Mouse (Mus musculus) ES-Bruce4 (cell line): ENCODE data around the gene Mrpl1. TPM values are rescaled to one million over a fixed set of nuclear protein-coding genes. Genes with fewer than 3 reads are reported as not detected.

Experiments used
- H3K27ac ChIP-seq: 2 replicates; pipeline ENCODE4 v1.5.1; 2012; ENCODE audit warnings: low read length, inconsistent platforms; ENCODE audit not compliant: insufficient read depth
- H3K27me3 ChIP-seq: 2 replicates; pipeline ENCODE4 v1.6.1; 2012; ENCODE audit warnings: mild to moderate bottlenecking, low read length, inconsistent platforms; ENCODE audit not compliant: control insufficient read depth, poor library complexity, insufficient read depth, severe bottlenecking
- H3K36me3 ChIP-seq: 2 replicates; pipeline ENCODE4 v1.6.1; 2012; ENCODE audit warnings: inconsistent platforms, mild to moderate bottlenecking, low read length, moderate library complexity; ENCODE audit not compliant: control insufficient read depth, poor library complexity, insufficient read depth, severe bottlenecking
- H3K4me1 ChIP-seq: one replicate; pipeline ENCODE4 v1.8.1; 2011; ENCODE audit warnings: low read length; ENCODE audit not compliant: control insufficient read depth, insufficient read depth
- H3K4me3 ChIP-seq: 2 replicates; pipeline ENCODE4 v1.5.1; 2011; ENCODE audit warnings: low read depth, mild to moderate bottlenecking, low read length
- H3K9ac ChIP-seq: 2 replicates; pipeline ENCODE4 v1.6.1; 2012; ENCODE audit warnings: low read depth, mild to moderate bottlenecking, inconsistent platforms; ENCODE audit not compliant: poor library complexity, severe bottlenecking
- H3K9me3 ChIP-seq: replicated peaks from 2 replicates; pipeline ENCODE4 v1.6.1; 2012; ENCODE audit warnings: mild to moderate bottlenecking, low read length, inconsistent platforms; ENCODE audit not compliant: control insufficient read depth, poor library complexity, insufficient read depth, severe bottlenecking
- CTCF ChIP-seq: IDR thresholded peaks from one replicate; pipeline ENCODE4 v1.8.1; 2011; ENCODE audit warnings: low read depth, low read length
- EP300 ChIP-seq: IDR thresholded peaks from 2 replicates; pipeline ENCODE4 v1.6.1; 2011; ENCODE audit warnings: low read depth, low read length; ENCODE audit not compliant: insufficient read depth
- POLR2A ChIP-seq: IDR thresholded peaks from one replicate; pipeline ENCODE4 v1.8.1; 2011; ENCODE audit warnings: low read length; ENCODE audit not compliant: insufficient read depth
- polyA plus RNA-seq: library from polyadenylated mRNA; stranded (reverse); fragments of >200 nt; gene quantifications from 2 replicates; pipeline ENCODE4 v1.2.4, GENCODE M21; 2011; ENCODE audit warnings: low read depth; ENCODE audit not compliant: missing spikeins, insufficient read depth, insufficient read length

Gene Mrpl1
- polyA plus RNA-seq, 1 experiment = 36.9 TPM

GRCm38 (mm10) chr5:96198271-96198670 lies 11.0 kb upstream of the Mrpl1 start:
- no peak overlapping the region for H3K4me3 ChIP-seq
- TF ChIP-seq EP300 (no peak), POLR2A (no peak), CTCF (no peak)
- H3K36me3 ChIP-seq = no peaks in the 10 kb centered on the region
- H3K9me3 ChIP-seq = no peaks in the 10 kb centered on the region
- H3K27ac ChIP-seq = no peak overlapping the region
- H3K4me1 ChIP-seq = no peaks in the 10 kb centered on the region
- no peaks in the 10 kb centered on the region for H3K27me3 ChIP-seq
- no peak overlapping the region for H3K9ac ChIP-seq

GRCm38 (mm10) chr5:96200269-96200668 lies 9.0 kb upstream of the Mrpl1 start:
- Histone ChIP-seq H3K27me3 (no peaks in the 10 kb centered on the region; the same call in 1 of the 2 replicates), H3K36me3 (no peaks in the 10 kb centered on the region), H3K27ac (no peak overlapping the region), H3K9me3 (no peaks in the 10 kb centered on the region), H3K4me3 (no peak overlapping the region), H3K9ac (no peak overlapping the region), H3K4me1 (no peaks in the 10 kb centered on the region)
- TF ChIP-seq EP300 (no peak), POLR2A (no peak), CTCF (no peak)

- Histone ChIP-seq H3K36me3 (no peaks in the 10 kb centered on the region), H3K9ac (no peak overlapping the region), H3K9me3 (no peaks in the 10 kb centered on the region), H3K4me3 (no peak overlapping the region), H3K4me1 (no peaks in the 10 kb centered on the region), H3K27ac (no peak overlapping the region), H3K27me3 (no peaks in the 10 kb centered on the region; the same call in 1 of the 2 replicates)
- TF ChIP-seq EP300 (no peak), CTCF (no peak), POLR2A (no peak)
Measured at GRCm38 (mm10) chr5:96201462-96202154, 7.7 kb upstream of the Mrpl1 start.

GRCm38 (mm10) chr5:96206897-96207296 lies 2.4 kb upstream of the Mrpl1 start:
- Histone ChIP-seq H3K27me3 (no peaks in the 10 kb centered on the region; the same call in 1 of the 2 replicates), H3K36me3 (no peaks in the 10 kb centered on the region), H3K27ac (no peak overlapping the region), H3K4me3 (no peak overlapping the region), H3K9ac (no peak overlapping the region), H3K4me1 (no peaks in the 10 kb centered on the region), H3K9me3 (no peaks in the 10 kb centered on the region)
- no peak for TF ChIP-seq EP300
- no peak for TF ChIP-seq POLR2A
- no peak for TF ChIP-seq CTCF

GRCm38 (mm10) chr5:96207531-96207930 lies 1.8 kb upstream of the Mrpl1 start:
- Histone ChIP-seq H3K9me3 (no peaks in the 10 kb centered on the region), H3K36me3 (no peaks in the 10 kb centered on the region), H3K4me1 (no peaks in the 10 kb centered on the region), H3K27me3 (no peaks in the 10 kb centered on the region; the same call in 1 of the 2 replicates), H3K9ac (no peak overlapping the region), H3K27ac (no peak overlapping the region), H3K4me3 (no peak overlapping the region)
- TF ChIP-seq EP300 (no peak), CTCF (no peak), POLR2A (no peak)

GRCm38 (mm10) chr5:96208543-96208942 lies 750 bp upstream of the Mrpl1 start:
- Histone ChIP-seq H3K27me3 (no peaks in the 10 kb centered on the region; the same call in 1 of the 2 replicates), H3K4me1 (no peaks in the 10 kb centered on the region), H3K9ac (no peak overlapping the region), H3K9me3 (no peaks in the 10 kb centered on the region), H3K27ac (no peak overlapping the region), H3K36me3 (no peaks in the 10 kb centered on the region), H3K4me3 (no peak overlapping the region)
- TF ChIP-seq CTCF (no peak), EP300 (no peak), POLR2A (no peak)
